Mouse (Mus musculus): ENCODE data around the gene B9d1. TPM values are rescaled to one million over a fixed set of nuclear protein-coding genes. Genes with fewer than 3 reads are reported as not detected.

Gene B9d1
- total RNA-seq, 2 experiments from 2014 or later = 38.0 to 44.1 TPM

GRCm38 (mm10) chr11:61529268-61529713 is 24.3 kb downstream of the B9d1 start:
- peak; percentile 49 to 53 for DNase-seq (ENCODE audit: low spot score in 2 of 2)
- intact Hi-C loops (cut with DNase I) = no loop called here

GRCm38 (mm10) chr11:61532820-61533219 is 27.9 kb downstream of the B9d1 start:
- DNase-seq (ENCODE audit: low spot score in 2 of 2) = no peak
- intact Hi-C loops (cut with DNase I) = no loop called here

- no peak for DNase-seq (ENCODE audit: low spot score in 2 of 2)
- intact Hi-C loops (cut with DNase I) = no loop called here
Measured at GRCm38 (mm10) chr11:61533571-61533970, 28.6 kb downstream of the B9d1 start.

- no peak for DNase-seq (ENCODE audit: low spot score in 2 of 2)
- intact Hi-C loops (cut with DNase I) = loop anchor here (5.0 kb wide), 1 partner anchor 37 kb away; no protein-coding TSS in a partner anchor
Measured at GRCm38 (mm10) chr11:61535530-61535929, 30.6 kb downstream of the B9d1 start.

- intact Hi-C loops (cut with DNase I) = loop anchor here (5.0 kb wide), 1 partner anchor 35 kb away; no protein-coding TSS in a partner anchor
- DNase-seq (ENCODE audit: low spot score in 2 of 2) = no peak
Measured at GRCm38 (mm10) chr11:61536952-61537351, 32.0 kb downstream of the B9d1 start.

- peak; percentile 39 to 49 for DNase-seq (ENCODE audit: low spot score in 2 of 2)
- intact Hi-C loops (cut with DNase I) = loop anchor here (5.0 kb wide), 1 partner anchor 35 kb away; no protein-coding TSS in a partner anchor
Measured at GRCm38 (mm10) chr11:61537362-61537761, 32.4 kb downstream of the B9d1 start.

GRCm38 (mm10) chr11:61540642-61541041 is 35.7 kb downstream of the B9d1 start:
- DNase-seq (ENCODE audit: low spot score in 2 of 2) = no peak
- intact Hi-C loops (cut with DNase I) = no loop called here

GRCm38 (mm10) chr11:61541106-61541505 is 36.2 kb downstream of the B9d1 start:
- no peak for DNase-seq (ENCODE audit: low spot score in 2 of 2)
- intact Hi-C loops (cut with DNase I) = no loop called here

- intact Hi-C loops (cut with DNase I) = no loop called here
- DNase-seq (ENCODE audit: low spot score in 2 of 2) = no peak
Measured at GRCm38 (mm10) chr11:61545586-61545985, 40.6 kb downstream of the B9d1 start.

GRCm38 (mm10) chr11:61546452-61546851 is 41.5 kb downstream of the B9d1 start:
- DNase-seq (ENCODE audit: low spot score in 2 of 2) = no peak
- intact Hi-C loops (cut with DNase I) = no loop called here

- intact Hi-C loops (cut with DNase I) = no loop called here
Measured at GRCm38 (mm10) chr11:61547710-61548109, 42.8 kb downstream of the B9d1 start.

GRCm38 (mm10) chr11:61550631-61551030 is 45.7 kb downstream of the B9d1 start:
- no peak for DNase-seq (ENCODE audit: low spot score in 2 of 2)
- intact Hi-C loops (cut with DNase I) = no loop called here

More at GRCm38 (mm10) chr11:61547710-61548109, 42.8 kb downstream of the B9d1 start:
- DNase-seq (ENCODE audit: low spot score in 2 of 2) = no peak

- peak in 1 of 2 experiments; percentile 55 for DNase-seq (ENCODE audit: low spot score in 2 of 2)
- intact Hi-C loops (cut with DNase I) = no loop called here
Measured at GRCm38 (mm10) chr11:61553015-61553754, 48.2 kb downstream of the B9d1 start.

GRCm38 (mm10) chr11:61559572-61559971 is 54.6 kb downstream of the B9d1 start:
- DNase-seq (ENCODE audit: low spot score in 2 of 2) = no peak
- intact Hi-C loops (cut with DNase I) = no loop called here

- intact Hi-C loops (cut with DNase I) = no loop called here
- no peak for DNase-seq (ENCODE audit: low spot score in 2 of 2)
Measured at GRCm38 (mm10) chr11:61562421-61562820, 57.5 kb downstream of the B9d1 start.

Other genes with a start within 250 kb of the B9d1 start
- 10 to 100 TPM; 45.2 to 50.3 TPM for gene Aldh3a2, start 237.7 kb upstream of the B9d1 start, total RNA-seq (2021)
- gene Slc47a2, start 162.3 kb upstream of the B9d1 start, total RNA-seq (2021) = under 1 TPM; 0.27 to 0.64 TPM
- gene Slc47a1, start 126.8 kb upstream of the B9d1 start, total RNA-seq (2021) = 1 to 10 TPM; 3.7 to 4.1 TPM
- gene Rnf112, start 51.0 kb upstream of the B9d1 start, total RNA-seq (2021) = 100 to 1,000 TPM; 275 to 322 TPM
- gene Mfap4, start 19.7 kb upstream of the B9d1 start, total RNA-seq (2021) = 10 to 100 TPM; 11.1 to 11.6 TPM
- gene Mapk7, start 10.7 kb upstream of the B9d1 start, total RNA-seq (2021) = 10 to 100 TPM; 30.5 to 32.4 TPM
- 100 to 1,000 TPM; 115 TPM for gene Epn2, start 74.5 kb downstream of the B9d1 start, total RNA-seq (2021)
- 1 to 10 TPM; 6.7 to 9.2 TPM for gene Grap, start 148.1 kb downstream of the B9d1 start, total RNA-seq (2021)
- gene Fam83g, start 178.9 kb downstream of the B9d1 start, total RNA-seq (2021) = under 1 TPM in 1 of 2 experiments, not detected in 1; 0.09 TPM
- under 1 TPM; 0.18 to 0.27 TPM for gene Slc5a10, start 215.7 kb downstream of the B9d1 start, total RNA-seq (2021)

Data from left cerebral cortex, postnatal 14 days (tissue).